Mouse (Mus musculus) stomach, postnatal 0 days (tissue): ENCODE data around the gene Plod1.

Source experiments
- CTCF ChIP-seq: IDR thresholded peaks from 2 replicates; pipeline ENCODE4 v1.5.1; 2016; ENCODE audit warnings: antibody characterized with exemption, low read depth, mild to moderate bottlenecking, moderate library complexity
- EP300 ChIP-seq: optimal IDR thresholded peaks from 2 replicates; pipeline ENCODE3; 2016; ENCODE audit warnings: antibody characterized with exemption

GRCm38 (mm10) chr4:147902906-147903500 lies 33.6 kb downstream of the Plod1 start:
- TF ChIP-seq CTCF (no peak), EP300 (no peak)
